Mouse (Mus musculus) limb, embryonic 10.5 days (tissue): ENCODE results near the gene Tmem86b. TPM values are rescaled to one million over a fixed set of nuclear protein-coding genes. Genes with fewer than 3 reads are reported as not detected.
"Not testable (repeated sequence)": the region's sequence is repeated elsewhere in the genome, so short reads cannot be mapped to it uniquely, and the experiment has no call there.

Source experiments
- DNase-seq: peaks from one replicate; pipeline ENCODE4 v3.0.0-alpha.2; 2017; ENCODE audit warnings: low spot score
- H3K27ac ChIP-seq: fragments of 300-500 bp; sonication (generic); 2 replicates; pipeline ENCODE4 v1.5.1; 2016; ENCODE audit warnings: mild to moderate bottlenecking
- H3K27me3 ChIP-seq: fragments of 300-500 bp; sonication (generic); 2 replicates; pipeline ENCODE4 v1.6.1; 2016; ENCODE audit warnings: low read depth, mild to moderate bottlenecking; ENCODE audit not compliant: poor library complexity, severe bottlenecking
- H3K36me3 ChIP-seq: fragments of 300-500 bp; sonication (generic); 2 replicates; pipeline ENCODE4 v1.6.1; 2016; ENCODE audit warnings: mild to moderate bottlenecking, moderate library complexity
- H3K4me1 ChIP-seq: fragments of 300-500 bp; sonication (generic); 2 replicates; pipeline ENCODE4 v1.6.1; 2016
- H3K4me3 ChIP-seq: fragments of 300-500 bp; sonication (generic); 2 replicates; pipeline ENCODE4 v1.5.1; 2016; ENCODE audit warnings: mild to moderate bottlenecking, moderate library complexity
- H3K9me3 ChIP-seq: fragments of 300-500 bp; sonication (generic); replicated peaks from 2 replicates; pipeline ENCODE4 v1.6.1; 2016; ENCODE audit warnings: mild to moderate bottlenecking
- WGBS: fragments of 180-500 bp; shearing (Covaris S2); methylation state at CpG from one replicate; pipeline ENCODE4 v1.1.7; 2016; 5-methylcytosine and 5-hydroxymethylcytosine counted together
- microRNA-seq: library from miRNA; unstranded; fragments of <30 nt; microRNA quantifications from one replicate; pipeline ENCODE4, GENCODE M21; 2017
- polyA plus RNA-seq: library from polyadenylated mRNA; unstranded; fragments of >200 nt; fragmentation: Nextera tagmentation; extraction: Ambion mirVana; gene quantifications from 2 replicates; pipeline ENCODE4 v1.2.1, GENCODE M21; 2016

The Tmem86b gene
- polyA plus RNA-seq, 1 experiment from 2014 or later: 1.7 TPM

GRCm38 (mm10) chr7:4611921-4612341 is 19.3 kb downstream of the Tmem86b start:
- 80% methylated on average over 12 of the region's 12 CpGs for WGBS

GRCm38 (mm10) chr7:4611511-4611910 is 19.7 kb downstream of the Tmem86b start:
- H3K27ac ChIP-seq: no peak overlapping the region
- peaks cover 7% of the 10 kb centered on the region for H3K4me1 ChIP-seq
- DNase-seq: no peak
- WGBS: 87% methylated on average over 12 of the region's 12 CpGs
- no peaks in the 10 kb centered on the region for H3K36me3 ChIP-seq
- no peak overlapping the region for H3K4me3 ChIP-seq
- H3K9me3 ChIP-seq: no peaks in the 10 kb centered on the region
- H3K27me3 ChIP-seq: no peaks in the 10 kb centered on the region

More at GRCm38 (mm10) chr7:4611921-4612341, 19.3 kb downstream of the Tmem86b start:
- peaks cover 7% of the 10 kb centered on the region for H3K4me1 ChIP-seq
- no peak overlapping the region for H3K4me3 ChIP-seq
- no peak for DNase-seq
- H3K9me3 ChIP-seq: no peaks in the 10 kb centered on the region
- no peak overlapping the region for H3K27ac ChIP-seq
- no peaks in the 10 kb centered on the region for H3K36me3 ChIP-seq
- no peaks in the 10 kb centered on the region for H3K27me3 ChIP-seq

- no peak for DNase-seq
- H3K27me3 ChIP-seq: no peaks in the 10 kb centered on the region
- H3K4me1 ChIP-seq: peaks cover 7% of the 10 kb centered on the region
- no peaks in the 10 kb centered on the region for H3K36me3 ChIP-seq
- no peaks in the 10 kb centered on the region for H3K9me3 ChIP-seq
- H3K4me3 ChIP-seq: no peak overlapping the region
- H3K27ac ChIP-seq: no peak overlapping the region
- WGBS: 70% methylated on average over 5 of the region's 5 CpGs
These were observed 23.2 kb downstream of the Tmem86b start for GRCm38 (mm10) chr7:4608002-4608401.

GRCm38 (mm10) chr7:4603873-4604272 is 27.3 kb downstream of the Tmem86b start, which contains the start of gene Ptprh:
Gene Ptprh (minus strand): TSS chr7:4604041.
- Histone ChIP-seq H3K4me1 (no peaks in the 10 kb centered on the region), H3K9me3 (no peaks in the 10 kb centered on the region), H3K36me3 (no peaks in the 10 kb centered on the region), H3K27ac (no peak within 1 kb of the TSS), H3K4me3 (no peak within 1 kb of the TSS), H3K27me3 (no peaks in the 10 kb centered on the region)
- WGBS: 86% methylated on average over 6 of the region's 6 CpGs
- no peak for DNase-seq

- WGBS: 89% methylated on average over 6 of the region's 6 CpGs
- H3K36me3 ChIP-seq: no peaks in the 10 kb centered on the region
- H3K27ac ChIP-seq: no peak overlapping the region
- no peaks in the 10 kb centered on the region for H3K27me3 ChIP-seq
- no peaks in the 10 kb centered on the region for H3K4me1 ChIP-seq
- H3K9me3 ChIP-seq: no peaks in the 10 kb centered on the region
- no peak overlapping the region for H3K4me3 ChIP-seq
- no peak for DNase-seq
These were observed 28.3 kb downstream of the Tmem86b start for GRCm38 (mm10) chr7:4602969-4603368.

- DNase-seq, H3K27me3 ChIP-seq, H3K4me1 ChIP-seq, H3K27ac ChIP-seq, H3K36me3 ChIP-seq, H3K4me3 ChIP-seq, H3K9me3 ChIP-seq: not testable (repeated sequence)
- WGBS: 75% methylated on average over 4 of the region's 4 CpGs
These were observed 34.2 kb downstream of the Tmem86b start for GRCm38 (mm10) chr7:4597046-4597445.

GRCm38 (mm10) chr7:4581481-4581880 is 49.7 kb downstream of the Tmem86b start:
- H3K4me3 ChIP-seq, DNase-seq, H3K36me3 ChIP-seq, H3K9me3 ChIP-seq, H3K4me1 ChIP-seq, H3K27ac ChIP-seq, H3K27me3 ChIP-seq: not testable (repeated sequence)
- WGBS: 80% methylated on average over 3 of the region's 3 CpGs

Small RNA genes lying within 50 kb of the gene (microRNA-seq; reads per million reads assigned to microRNA genes)
- gene Gm23577: not detected

Other genes with a start within 250 kb of the Tmem86b start
- gene Gp6, start 233.7 kb downstream of the Tmem86b start, polyA plus RNA-seq: 0.30 and 0.35 TPM in 2 replicates
- gene Rdh13, start 185.8 kb downstream of the Tmem86b start, polyA plus RNA-seq: 31.9 and 35.0 TPM in 2 replicates
- 2.7 and 5.4 TPM in 2 replicates for gene Eps8l1, start 170.7 kb downstream of the Tmem86b start, polyA plus RNA-seq
- 36.8 and 42.1 TPM in 2 replicates for gene Ppp1r12c, start 129.7 kb downstream of the Tmem86b start, polyA plus RNA-seq
- 4.1 and 15.3 TPM in 2 replicates for gene Tnnt1, start 115.0 kb downstream of the Tmem86b start, polyA plus RNA-seq
- gene Tnni3, start 107.2 kb downstream of the Tmem86b start, polyA plus RNA-seq: 2.6 and 3.1 TPM in 2 replicates
- 2.1 and 4.2 TPM in 2 replicates for gene Dnaaf3, start 99.0 kb downstream of the Tmem86b start, polyA plus RNA-seq
- gene Syt5, start 83.9 kb downstream of the Tmem86b start, polyA plus RNA-seq: 1.1 and 2.8 TPM in 2 replicates
- gene Ptprh, start 27.4 kb downstream of the Tmem86b start, polyA plus RNA-seq: not detected in 2 replicates
- gene Ppp6r1, start 27.6 kb upstream of the Tmem86b start, polyA plus RNA-seq: 10.6 and 11.4 TPM in 2 replicates
- 123 and 130 TPM in 2 replicates for gene Hspbp1, start 53.6 kb upstream of the Tmem86b start, polyA plus RNA-seq
- gene Brsk1, start 59.2 kb upstream of the Tmem86b start, polyA plus RNA-seq: 1.3 TPM in 2 replicates
- 0.13 TPM in 1 of 2 replicates, not detected in the other for gene Tmem150b, start 93.8 kb upstream of the Tmem86b start, polyA plus RNA-seq
- gene Kmt5c, start 108.7 kb upstream of the Tmem86b start, polyA plus RNA-seq: 88.9 and 100 TPM in 2 replicates
- 36.7 and 51.5 TPM in 2 replicates for gene Cox6b2, start 121.7 kb upstream of the Tmem86b start, polyA plus RNA-seq
- not detected in 2 replicates for gene Fam71e2, start 139.9 kb upstream of the Tmem86b start, polyA plus RNA-seq
- gene Il11, start 151.4 kb upstream of the Tmem86b start, polyA plus RNA-seq: 0.09 TPM in 1 of 2 replicates, not detected in the other
- gene Tmem190, start 151.5 kb upstream of the Tmem86b start, polyA plus RNA-seq: not detected in 2 replicates
- gene Tmem238, start 158.2 kb upstream of the Tmem86b start, polyA plus RNA-seq: 4.8 and 5.8 TPM in 2 replicates
- gene Rpl28, start 161.5 kb upstream of the Tmem86b start, polyA plus RNA-seq: 396 and 427 TPM in 2 replicates
- gene Ube2s, start 181.2 kb upstream of the Tmem86b start, polyA plus RNA-seq: 500 and 550 TPM in 2 replicates
- gene Shisa7, start 213.3 kb upstream of the Tmem86b start, polyA plus RNA-seq: 0.16 and 0.18 TPM in 2 replicates
- 2.6 and 3.1 TPM in 2 replicates for gene Isoc2b, start 238.8 kb upstream of the Tmem86b start, polyA plus RNA-seq
- 0.46 and 0.64 TPM in 2 replicates for gene Isoc2a, start 245.7 kb upstream of the Tmem86b start, polyA plus RNA-seq